Mouse (Mus musculus) ZHBTc4 (cell line): ENCODE results near the gene Ano7.
"Not testable (repeated sequence)": the region's sequence is repeated elsewhere in the genome, so short reads cannot be mapped to it uniquely, and the experiment has no call there.

ENCODE experiments used
- DNase-seq: peaks from one replicate; pipeline ENCODE4 v3.0.0-alpha.2; 2011; ENCODE audit warnings: low read depth, low spot score

The Ano7 gene

GRCm38 (mm10) chr1:93445822-93446162 lies 72.1 kb downstream of the Ano7 start:
- DNase-seq = no peak

- not testable (repeated sequence) for DNase-seq
These were observed 76.4 kb downstream of the Ano7 start for GRCm38 (mm10) chr1:93450118-93450517.

GRCm38 (mm10) chr1:93453721-93454255 lies 80.1 kb downstream of the Ano7 start:
- no peak for DNase-seq
